Mouse (Mus musculus): ENCODE data around the gene Abhd2. TPM values are rescaled to one million over a fixed set of nuclear protein-coding genes. Genes with fewer than 3 reads are reported as not detected.

Gene Abhd2
- polyA plus RNA-seq, 1 experiment from 2014 or later = 34.8 TPM

GRCm38 (mm10) chr7:79302586-79302985, 29.6 kb downstream of the Abhd2 start:
- ATAC-seq = peak; percentile 45
- peak overlapping the region; percentile 73 for H3K27ac ChIP-seq (ENCODE audit: low read depth, low read length)
- H3K9me3 ChIP-seq (ENCODE audit: control insufficient read depth) = no peaks in the 10 kb centered on the region
- no peak overlapping the region for H3K9ac ChIP-seq (ENCODE audit: low read depth, low read length)
- peak overlapping the region; percentile 6; the same call in 1 of the 2 replicates for H3K4me2 ChIP-seq (replicated peaks; ENCODE audit: low read depth)
- no peak overlapping the region for H3K4me3 ChIP-seq (ENCODE audit: low read depth, low read length)
- TF ChIP-seq CTCF (IDR thresholded peaks at IDR 0.05; ENCODE audit: low read depth) = no peak
- WGBS = 55% methylated on average over 2 of the region's 2 CpGs
- peaks cover 15% of the 10 kb centered on the region for H3K36me3 ChIP-seq (ENCODE audit: control insufficient read depth, insufficient read depth)
- H3K27me3 ChIP-seq (replicated peaks; ENCODE audit: control insufficient read depth, insufficient read depth, low read length) = no peaks in the 10 kb centered on the region
- peaks cover 33% of the 10 kb centered on the region for H3K4me1 ChIP-seq (replicated peaks; ENCODE audit: control insufficient read depth, insufficient read depth, low read length)

- Histone ChIP-seq H3K27ac (ENCODE audit: low read depth, low read length) (peak overlapping the region; percentile 73), H3K4me1 (replicated peaks; ENCODE audit: control insufficient read depth, insufficient read depth, low read length) (peaks cover 33% of the 10 kb centered on the region), H3K36me3 (ENCODE audit: control insufficient read depth, insufficient read depth) (peaks cover 8% of the 10 kb centered on the region), H3K27me3 (replicated peaks; ENCODE audit: control insufficient read depth, insufficient read depth, low read length) (no peaks in the 10 kb centered on the region), H3K9me3 (ENCODE audit: control insufficient read depth) (no peaks in the 10 kb centered on the region), H3K9ac (ENCODE audit: low read depth, low read length) (no peak overlapping the region), H3K4me2 (replicated peaks; ENCODE audit: low read depth) (0 out of 2 replicates have a peak overlapping the region, but pooled peaks have one; percentile 3), H3K4me3 (ENCODE audit: low read depth, low read length) (no peak overlapping the region)
- WGBS = 46% methylated on average over 6 of the region's 6 CpGs
- peak; percentile 62 for ATAC-seq
- no peak for TF ChIP-seq CTCF (IDR thresholded peaks at IDR 0.05; ENCODE audit: low read depth)
Measured at GRCm38 (mm10) chr7:79303183-79303761, 30.3 kb downstream of the Abhd2 start.

- ATAC-seq = peak; percentile 6; the same call in 1 of the 2 replicates
- no peak overlapping the region for H3K9ac ChIP-seq (ENCODE audit: low read depth, low read length)
- H3K27me3 ChIP-seq (replicated peaks; ENCODE audit: control insufficient read depth, insufficient read depth, low read length) = no peaks in the 10 kb centered on the region
- no peak overlapping the region for H3K4me3 ChIP-seq (ENCODE audit: low read depth, low read length)
- no peak overlapping the region for H3K4me2 ChIP-seq (replicated peaks; ENCODE audit: low read depth)
- no peaks in the 10 kb centered on the region for H3K9me3 ChIP-seq (ENCODE audit: control insufficient read depth)
- peaks cover 6% of the 10 kb centered on the region; the same call in 1 of the 2 replicates for H3K36me3 ChIP-seq (ENCODE audit: control insufficient read depth, insufficient read depth)
- WGBS = 43% methylated on average over 8 of the region's 8 CpGs
- no peak for TF ChIP-seq CTCF (IDR thresholded peaks at IDR 0.05; ENCODE audit: low read depth)
- peak overlapping the region; percentile 82 for H3K27ac ChIP-seq (ENCODE audit: low read depth, low read length)
- peaks cover 31% of the 10 kb centered on the region for H3K4me1 ChIP-seq (replicated peaks; ENCODE audit: control insufficient read depth, insufficient read depth, low read length)
Measured at GRCm38 (mm10) chr7:79308455-79309030, 35.5 kb downstream of the Abhd2 start.

- Histone ChIP-seq H3K27ac (ENCODE audit: low read depth, low read length) (peak overlapping the region; percentile 82), H3K4me2 (replicated peaks; ENCODE audit: low read depth) (peak overlapping the region; percentile 32; the same call in 1 of the 2 replicates), H3K27me3 (replicated peaks; ENCODE audit: control insufficient read depth, insufficient read depth, low read length) (no peaks in the 10 kb centered on the region), H3K9me3 (ENCODE audit: control insufficient read depth) (no peaks in the 10 kb centered on the region), H3K36me3 (ENCODE audit: control insufficient read depth, insufficient read depth) (0 out of 2 replicates have a peak, but pooled peaks cover 4% of the 10 kb centered on the region), H3K9ac (ENCODE audit: low read depth, low read length) (no peak overlapping the region; the same call in 1 of the 2 replicates), H3K4me1 (replicated peaks; ENCODE audit: control insufficient read depth, insufficient read depth, low read length) (peaks cover 36% of the 10 kb centered on the region), H3K4me3 (ENCODE audit: low read depth, low read length) (no peak overlapping the region)
- peak; percentile 61 for ATAC-seq
- TF ChIP-seq CTCF (IDR thresholded peaks at IDR 0.05; ENCODE audit: low read depth) = peak; percentile 60
- 49% methylated on average over 19 of the region's 19 CpGs for WGBS
Measured at GRCm38 (mm10) chr7:79309247-79310190, 36.5 kb downstream of the Abhd2 start.

GRCm38 (mm10) chr7:79310191-79310555, 37.2 kb downstream of the Abhd2 start:
- Histone ChIP-seq H3K27me3 (replicated peaks; ENCODE audit: control insufficient read depth, insufficient read depth, low read length) (no peaks in the 10 kb centered on the region), H3K4me2 (replicated peaks; ENCODE audit: low read depth) (no peak overlapping the region), H3K9me3 (ENCODE audit: control insufficient read depth) (no peaks in the 10 kb centered on the region), H3K9ac (ENCODE audit: low read depth, low read length) (no peak overlapping the region), H3K4me3 (ENCODE audit: low read depth, low read length) (no peak overlapping the region), H3K27ac (ENCODE audit: low read depth, low read length) (0 out of 2 replicates have a peak overlapping the region, but pooled peaks have one; percentile 82), H3K36me3 (ENCODE audit: control insufficient read depth, insufficient read depth) (peaks cover 5% of the 10 kb centered on the region; the same call in 1 of the 2 replicates), H3K4me1 (replicated peaks; ENCODE audit: control insufficient read depth, insufficient read depth, low read length) (peaks cover 36% of the 10 kb centered on the region)
- ATAC-seq = no peak
- WGBS = 24% methylated on average over 1 of the region's 1 CpGs
- no peak for TF ChIP-seq CTCF (IDR thresholded peaks at IDR 0.05; ENCODE audit: low read depth)
